Mouse (Mus musculus) left cerebral cortex, adult 2 months (tissue): ENCODE results near the gene Tnni3k. TPM values are rescaled to one million over a fixed set of nuclear protein-coding genes. Genes with fewer than 3 reads are reported as not detected.

Experiments used
- DNase-seq, 2 experiments: peaks; one replicate each; pipeline ENCODE4 v3.0.0; 2021 to 2022; ENCODE audit warnings: low spot score in 2 of 2, mixed read lengths in 1 of 2; ENCODE audit errors: extremely low spot score in 1 of 2
- H3K27ac ChIP-seq: fragments of 200-600 bp; 2 replicates; pipeline ENCODE4 v1.8.1; 2022
- H3K4me3 ChIP-seq: fragments of 200-600 bp; 2 replicates; pipeline ENCODE4 v1.8.1; 2022
- CTCF ChIP-seq: fragments of 200-600 bp; IDR thresholded peaks from 2 replicates; pipeline ENCODE4 v1.8.1; 2022; ENCODE audit warnings: antibody characterized with exemption, mild to moderate bottlenecking, moderate library complexity
- intact Hi-C: fragments of 180-260 bp; cut with DNase I; formaldehyde crosslinking; loops from one replicate; pipeline ENCODE4 v1.15.1; 2025
- total RNA-seq, 2 experiments: library from RNA; stranded (reverse); gene quantifications; 2 replicates each; pipeline ENCODE4 v1.2.3; 2021

The Tnni3k gene
- total RNA-seq, 2 experiments from 2014 or later, result 0.54 TPM

DNA sequence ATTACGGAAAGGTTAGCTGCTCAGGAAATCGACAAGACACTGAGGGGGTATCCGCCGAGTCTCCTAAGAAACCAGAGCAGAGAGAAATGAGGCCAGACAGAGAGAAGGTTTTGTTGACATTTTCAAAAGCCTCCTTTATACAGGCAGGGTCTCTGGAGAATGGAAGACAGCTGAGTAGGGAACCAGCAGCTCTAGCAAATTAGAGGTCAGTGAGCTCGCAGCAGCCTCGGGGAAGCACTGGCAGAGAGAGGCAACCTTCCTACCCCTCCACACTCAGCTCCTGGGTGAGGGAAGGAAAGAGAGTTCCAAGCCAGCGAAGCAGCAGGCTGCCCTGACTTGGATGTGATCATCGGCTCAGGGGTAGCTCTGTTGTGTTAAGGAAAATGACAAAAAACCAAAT lies 127.5 kb downstream of the Tnni3k start:
- H3K27ac ChIP-seq, result no peak overlapping the region
- TF ChIP-seq CTCF, result no peak
- intact Hi-C loops, result no loop called here
- no peak for DNase-seq
- no peak overlapping the region for H3K4me3 ChIP-seq

DNA sequence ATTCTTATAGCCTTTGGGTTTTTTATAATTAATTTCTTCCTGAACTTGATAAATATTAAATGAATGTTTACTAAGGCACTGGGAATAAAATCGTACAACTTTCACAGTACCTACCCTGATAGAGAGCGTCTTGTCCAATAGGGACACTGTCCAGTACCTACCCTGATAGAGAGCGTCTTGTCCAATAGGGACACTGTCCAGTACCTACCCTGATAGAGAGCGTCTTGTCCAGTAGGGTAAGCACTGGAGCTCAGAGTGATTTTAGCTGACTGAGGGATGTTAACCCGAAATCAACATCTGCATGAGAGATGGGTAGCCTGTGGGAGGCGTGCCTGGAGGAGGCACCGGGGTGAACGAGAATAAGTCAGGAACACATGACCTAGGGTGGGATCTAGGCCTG lies 130.3 kb downstream of the Tnni3k start:
- intact Hi-C loops, result no loop called here
- Histone ChIP-seq H3K27ac (no peak overlapping the region), H3K4me3 (no peak overlapping the region)
- DNase-seq, result no peak
- no peak for TF ChIP-seq CTCF

- intact Hi-C loops, result loop anchor here (1.0 to 5.0 kb wide), 2 partner anchors 98 to 247 kb away; no protein-coding TSS in a partner anchor
- no peak for DNase-seq
- Histone ChIP-seq H3K27ac (no peak overlapping the region), H3K4me3 (no peak overlapping the region)
- TF ChIP-seq CTCF, result no peak
These were observed 139.6 kb downstream of the Tnni3k start for GRCm38 (mm10) chr3:154915566-154915965.

- no peak for DNase-seq
- intact Hi-C loops, result no loop called here
- Histone ChIP-seq H3K27ac (no peak overlapping the region), H3K4me3 (no peak overlapping the region)
- no peak for TF ChIP-seq CTCF
These were observed 141.6 kb downstream of the Tnni3k start for GRCm38 (mm10) chr3:154913641-154914040.

- DNase-seq, result no peak
- peak; percentile 47 for TF ChIP-seq CTCF
These were observed 158.5 kb downstream of the Tnni3k start for GRCm38 (mm10) chr3:154896737-154897136.

GRCm38 (mm10) chr3:154893225-154893624 lies 162.0 kb downstream of the Tnni3k start:
- Histone ChIP-seq H3K4me3 (no peak overlapping the region), H3K27ac (no peak overlapping the region)
- DNase-seq, result no peak
- intact Hi-C loops, result no loop called here
- TF ChIP-seq CTCF, result no peak

More at GRCm38 (mm10) chr3:154896737-154897136, 158.5 kb downstream of the Tnni3k start:
- H3K27ac ChIP-seq, result no peak overlapping the region
- H3K4me3 ChIP-seq, result no peak overlapping the region
- intact Hi-C loops, result no loop called here

GRCm38 (mm10) chr3:154885452-154885851 lies 169.8 kb downstream of the Tnni3k start:
- peak; percentile 24 to 37 for DNase-seq
- no peak for TF ChIP-seq CTCF

DNA sequence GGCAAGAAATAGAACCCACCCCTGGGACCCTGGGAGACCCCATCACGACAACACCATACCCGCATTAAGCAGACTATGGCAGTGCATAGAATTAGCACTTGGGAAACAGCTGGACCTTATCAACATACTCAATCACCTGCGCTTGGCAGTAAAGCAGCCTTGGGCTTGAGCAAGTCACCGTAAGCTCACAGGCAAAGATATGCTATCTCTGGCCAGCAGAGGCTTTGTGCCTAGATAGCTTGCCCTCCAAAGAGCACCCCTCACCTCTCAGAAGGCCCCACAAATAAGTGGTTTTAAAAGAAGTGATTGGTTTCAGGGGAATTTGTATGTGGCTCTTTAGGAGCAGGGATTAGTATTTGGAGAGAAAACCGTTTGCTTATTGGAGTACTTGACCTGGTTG lies 170.2 kb downstream of the Tnni3k start:
- no peak overlapping the region for H3K4me3 ChIP-seq
- no peak overlapping the region for H3K27ac ChIP-seq
- no peak for DNase-seq
- TF ChIP-seq CTCF, result no peak
- intact Hi-C loops, result no loop called here

More at GRCm38 (mm10) chr3:154885452-154885851, 169.8 kb downstream of the Tnni3k start:
- H3K4me3 ChIP-seq, result no peak overlapping the region
- intact Hi-C loops, result no loop called here
- no peak overlapping the region for H3K27ac ChIP-seq

DNA sequence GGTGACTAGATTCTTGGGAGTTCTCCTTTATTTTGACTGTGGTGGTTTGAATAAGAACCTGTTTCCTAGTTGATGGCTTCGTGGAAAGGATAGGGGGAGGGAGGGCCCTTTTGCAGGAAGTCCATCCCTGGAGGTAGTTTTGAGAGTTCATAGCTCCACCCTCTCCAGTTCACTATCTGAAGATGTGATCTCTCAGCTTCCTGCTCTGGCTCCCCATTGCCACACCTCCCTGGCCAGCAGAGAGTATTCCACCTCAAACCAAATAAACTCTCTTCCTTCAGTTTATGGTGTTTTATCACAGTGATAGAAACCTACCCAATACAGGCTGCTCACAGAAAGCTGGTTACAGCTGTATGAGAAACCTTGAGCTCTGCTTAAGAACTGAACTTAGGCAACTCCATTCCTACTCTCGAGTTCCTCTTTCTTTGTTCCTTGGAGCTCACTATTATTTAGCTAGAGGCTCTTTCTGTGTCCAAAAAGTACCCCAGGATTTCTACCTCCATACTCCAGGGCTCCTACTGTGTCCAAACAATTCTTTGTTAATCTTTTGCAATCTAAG lies 173.7 kb downstream of the Tnni3k start:
- no peak for DNase-seq
- no peak overlapping the region for H3K4me3 ChIP-seq
- no peak for TF ChIP-seq CTCF
- no peak overlapping the region for H3K27ac ChIP-seq
- intact Hi-C loops, result no loop called here

DNA sequence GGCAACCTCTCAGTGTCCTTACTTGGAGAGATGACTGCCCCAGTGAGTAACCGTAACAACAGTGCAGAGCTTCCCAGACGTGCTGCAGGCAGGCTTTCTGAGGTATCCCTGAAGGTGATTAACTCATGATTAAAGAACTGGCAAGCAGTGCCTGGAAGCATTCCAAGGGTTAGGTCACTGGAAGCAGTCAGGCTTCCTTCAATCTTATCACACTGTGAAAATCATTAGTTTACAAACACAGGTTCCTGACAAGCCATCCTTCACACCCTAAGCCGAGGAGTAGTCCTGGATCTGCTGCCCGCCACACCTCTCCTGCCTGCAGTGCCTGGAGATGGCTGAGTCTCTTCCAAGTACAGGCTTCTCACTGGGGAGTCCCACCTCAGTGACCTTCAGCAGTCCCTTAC lies 174.7 kb downstream of the Tnni3k start:
- intact Hi-C loops, result no loop called here
- DNase-seq, result no peak
- Histone ChIP-seq H3K27ac (no peak overlapping the region), H3K4me3 (no peak overlapping the region)
- TF ChIP-seq CTCF, result no peak

DNA sequence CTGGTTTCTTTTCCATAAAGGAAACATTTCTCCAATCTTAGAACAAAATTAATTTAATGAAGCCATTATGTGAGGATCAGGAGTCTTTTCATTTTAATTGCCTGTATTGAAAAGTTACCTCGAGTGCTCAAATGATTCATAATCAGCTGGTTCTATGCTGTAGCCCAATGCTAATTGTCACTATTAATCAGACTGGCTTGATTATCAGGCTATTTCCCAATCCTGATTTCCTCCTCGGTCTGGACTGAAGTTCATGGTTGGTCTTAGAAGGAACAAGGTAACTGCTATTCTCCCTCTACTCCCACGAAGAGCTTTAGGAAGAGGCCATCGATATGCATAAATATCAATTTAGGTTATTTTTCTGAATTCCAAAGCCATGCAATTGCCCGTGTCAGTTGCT lies 175.1 kb downstream of the Tnni3k start:
- DNase-seq, result no peak
- Histone ChIP-seq H3K4me3 (no peak overlapping the region), H3K27ac (no peak overlapping the region)
- TF ChIP-seq CTCF, result no peak
- intact Hi-C loops, result no loop called here

GRCm38 (mm10) chr3:154879515-154879914 lies 175.7 kb downstream of the Tnni3k start:
- H3K27ac ChIP-seq, result no peak overlapping the region
- no peak for DNase-seq
- intact Hi-C loops, result no loop called here
- no peak overlapping the region for H3K4me3 ChIP-seq
- no peak for TF ChIP-seq CTCF

DNA sequence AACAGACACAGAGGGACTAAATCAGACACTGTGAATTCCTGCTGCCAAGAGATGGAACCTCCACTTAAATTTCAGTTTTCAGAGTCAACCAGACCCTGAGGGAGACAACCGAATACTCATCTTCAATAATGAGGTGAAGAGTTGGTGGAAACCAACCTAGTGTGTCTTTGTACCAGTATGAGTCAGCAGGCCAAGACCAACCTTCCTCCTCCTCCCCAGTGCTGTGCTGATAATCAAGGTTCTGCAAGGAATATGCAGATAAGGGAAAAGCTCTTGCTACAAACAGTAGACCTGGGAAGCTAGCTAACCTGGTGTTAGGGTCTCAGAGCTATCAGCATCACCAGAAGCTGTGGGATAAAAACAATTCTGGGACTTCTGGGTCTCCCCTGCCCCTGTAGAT lies 176.1 kb downstream of the Tnni3k start:
- H3K4me3 ChIP-seq, result no peak overlapping the region
- no peak for TF ChIP-seq CTCF
- intact Hi-C loops, result no loop called here
- no peak for DNase-seq
- no peak overlapping the region for H3K27ac ChIP-seq
